Mouse (Mus musculus) neural tube, embryonic 11.5 days (tissue): ENCODE data around the gene Rgma. TPM values are rescaled to one million over a fixed set of nuclear protein-coding genes. Genes with fewer than 3 reads are reported as not detected.

Source experiments
- ATAC-seq: fragments of 200-750 bp; cut with Nextera tagmentation; 2 replicates; pipeline ENCODE4 v1.8.0; 2017; ENCODE audit warnings: moderate number of reproducible peaks, mild to moderate bottlenecking, moderate TSS enrichment, moderate library complexity; ENCODE audit not compliant: insufficient read depth, low FRiP score, low TSS enrichment
- DNase-seq: peaks from one replicate; pipeline ENCODE4 v3.0.0-alpha.2; 2015; ENCODE audit warnings: low spot score
- H3K27ac ChIP-seq: fragments of 300-500 bp; sonication (generic); 2 replicates; pipeline ENCODE4 v1.5.1; 2014; ENCODE audit warnings: low read depth, mild to moderate bottlenecking, low read length
- H3K27me3 ChIP-seq: fragments of 300-500 bp; sonication (generic); 2 replicates; pipeline ENCODE4 v1.6.1; 2014; ENCODE audit warnings: mild to moderate bottlenecking, low read length, mixed read lengths; ENCODE audit not compliant: control insufficient read depth, insufficient read depth
- H3K36me3 ChIP-seq: fragments of 300-500 bp; sonication (generic); 2 replicates; pipeline ENCODE4 v1.6.1; 2014; ENCODE audit warnings: mild to moderate bottlenecking, low read length, moderate library complexity, mixed read lengths; ENCODE audit not compliant: control insufficient read depth, insufficient read depth
- H3K4me1 ChIP-seq: fragments of 300-500 bp; sonication (generic); 2 replicates; pipeline ENCODE4 v1.6.1; 2014; ENCODE audit warnings: low read length, mixed read lengths; ENCODE audit not compliant: control insufficient read depth, insufficient read depth
- H3K4me2 ChIP-seq: fragments of 300-500 bp; sonication (generic); 2 replicates; pipeline ENCODE4 v1.6.1; 2014; ENCODE audit warnings: low read depth, mild to moderate bottlenecking, moderate library complexity
- H3K4me3 ChIP-seq: fragments of 300-500 bp; sonication (generic); 2 replicates; pipeline ENCODE4 v1.5.1; 2014; ENCODE audit warnings: low read depth, low read length
- H3K9ac ChIP-seq: fragments of 300-500 bp; sonication (generic); 2 replicates; pipeline ENCODE4 v1.6.1; 2014; ENCODE audit warnings: mild to moderate bottlenecking, low read length
- H3K9me3 ChIP-seq: fragments of 300-500 bp; sonication (generic); 2 replicates; pipeline ENCODE4 v1.6.1; 2016; ENCODE audit warnings: low read length; ENCODE audit not compliant: control insufficient read depth
- WGBS: fragments of 180-500 bp; shearing (Covaris S2); extraction: QIAGEN DNeasy Blood & Tissue Kit; methylation state at CpG from one replicate; pipeline ENCODE4 v1.1.7; 2014; 5-methylcytosine and 5-hydroxymethylcytosine counted together
- polyA plus RNA-seq: library from polyadenylated mRNA; unstranded; fragments of >200 nt; fragmentation: Nextera tagmentation; extraction: Ambion mirVana; gene quantifications from 2 replicates; pipeline ENCODE4 v1.2.1, GENCODE M21; 2014

Rgma gene
- polyA plus RNA-seq, 1 experiment from 2014 or later = 48.9 TPM

- peak; percentile 81 for DNase-seq
- Histone ChIP-seq H3K4me2 (peak overlapping the region; percentile 59), H3K27ac (peak overlapping the region; percentile 87), H3K4me1 (peaks cover 73% of the 10 kb centered on the region), H3K9ac (no peak overlapping the region), H3K9me3 (no peaks in the 10 kb centered on the region), H3K27me3 (no peaks in the 10 kb centered on the region), H3K4me3 (peak overlapping the region; percentile 22), H3K36me3 (peaks cover 2% of the 10 kb centered on the region)
- peak; percentile 85 for ATAC-seq
- WGBS = 7% methylated on average over 20 of the region's 20 CpGs
These were observed 25.0 kb downstream of the Rgma start for GRCm38 (mm10) chr7:73400051-73400916.

- Histone ChIP-seq H3K4me3 (no peak overlapping the region), H3K9me3 (no peaks in the 10 kb centered on the region), H3K4me2 (no peak overlapping the region), H3K9ac (no peak overlapping the region), H3K27ac (no peak overlapping the region), H3K36me3 (peaks cover 7% of the 10 kb centered on the region), H3K4me1 (peaks cover 59% of the 10 kb centered on the region), H3K27me3 (no peaks in the 10 kb centered on the region)
- WGBS = 33% methylated on average over 2 of the region's 2 CpGs
- ATAC-seq (no peak), DNase-seq (no peak)
These were observed 26.8 kb downstream of the Rgma start for GRCm38 (mm10) chr7:73402106-73402505.

- Histone ChIP-seq H3K9me3 (no peaks in the 10 kb centered on the region), H3K4me1 (peaks cover 53% of the 10 kb centered on the region), H3K4me2 (no peak overlapping the region), H3K4me3 (no peak overlapping the region), H3K36me3 (peaks cover 12% of the 10 kb centered on the region), H3K27ac (no peak overlapping the region), H3K9ac (no peak overlapping the region), H3K27me3 (no peaks in the 10 kb centered on the region)
- DNase-seq (peak; percentile 11), ATAC-seq (no peak)
- WGBS = 39% methylated on average over 1 of the region's 1 CpGs
These were observed 27.4 kb downstream of the Rgma start for GRCm38 (mm10) chr7:73402671-73403070.

GRCm38 (mm10) chr7:73403538-73403937 is 28.2 kb downstream of the Rgma start:
- Histone ChIP-seq H3K9me3 (no peaks in the 10 kb centered on the region), H3K4me1 (peaks cover 44% of the 10 kb centered on the region), H3K4me2 (no peak overlapping the region), H3K27me3 (no peaks in the 10 kb centered on the region), H3K9ac (no peak overlapping the region), H3K4me3 (no peak overlapping the region), H3K36me3 (peaks cover 15% of the 10 kb centered on the region), H3K27ac (no peak overlapping the region)
- WGBS = 32% methylated on average over 3 of the region's 3 CpGs
- ATAC-seq = no peak
- DNase-seq = peak; percentile 20

- Histone ChIP-seq H3K36me3 (peaks cover 22% of the 10 kb centered on the region), H3K4me1 (peaks cover 27% of the 10 kb centered on the region), H3K9me3 (no peaks in the 10 kb centered on the region), H3K4me2 (no peak overlapping the region), H3K9ac (no peak overlapping the region), H3K4me3 (no peak overlapping the region), H3K27me3 (no peaks in the 10 kb centered on the region), H3K27ac (no peak overlapping the region)
- WGBS = 98% methylated on average over 11 of the region's 11 CpGs
- ATAC-seq (no peak), DNase-seq (no peak)
These were observed 30.2 kb downstream of the Rgma start for GRCm38 (mm10) chr7:73405550-73405949.

- no peak overlapping the region for H3K4me2 ChIP-seq
- 0 out of 2 replicates have a peak overlapping the region, but pooled peaks have one; percentile 27 for H3K27ac ChIP-seq
- H3K9me3 ChIP-seq = no peaks in the 10 kb centered on the region
- no peak for ATAC-seq
- DNase-seq = no peak
- H3K27me3 ChIP-seq = no peaks in the 10 kb centered on the region
- no peaks in the 10 kb centered on the region; the same call in none of the 2 replicates for H3K4me1 ChIP-seq
- peaks cover 40% of the 10 kb centered on the region for H3K36me3 ChIP-seq
- 66% methylated on average over 7 of the region's 7 CpGs for WGBS
- H3K9ac ChIP-seq = no peak overlapping the region
- no peak overlapping the region for H3K4me3 ChIP-seq
These were observed 36.2 kb downstream of the Rgma start for GRCm38 (mm10) chr7:73411523-73411922.

- Histone ChIP-seq H3K27me3 (no peaks in the 10 kb centered on the region), H3K9ac (no peak overlapping the region), H3K4me3 (no peak overlapping the region), H3K9me3 (no peaks in the 10 kb centered on the region), H3K4me2 (no peak overlapping the region), H3K4me1 (no peaks in the 10 kb centered on the region; the same call in none of the 2 replicates), H3K36me3 (peaks cover 40% of the 10 kb centered on the region), H3K27ac (0 out of 2 replicates have a peak overlapping the region, but pooled peaks have one; percentile 27)
- WGBS = 89% methylated on average over 4 of the region's 4 CpGs
- no peak for DNase-seq
- no peak for ATAC-seq
These were observed 36.7 kb downstream of the Rgma start for GRCm38 (mm10) chr7:73411986-73412385.

- Histone ChIP-seq H3K4me3 (no peak overlapping the region), H3K4me2 (no peak overlapping the region), H3K36me3 (peaks cover 40% of the 10 kb centered on the region), H3K9me3 (no peaks in the 10 kb centered on the region), H3K9ac (no peak overlapping the region), H3K27ac (no peak overlapping the region), H3K27me3 (no peaks in the 10 kb centered on the region), H3K4me1 (no peaks in the 10 kb centered on the region; the same call in none of the 2 replicates)
- 83% methylated on average over 7 of the region's 7 CpGs for WGBS
- DNase-seq (peak; percentile 11), ATAC-seq (no peak)
These were observed 37.1 kb downstream of the Rgma start for GRCm38 (mm10) chr7:73412419-73412818.

- 85% methylated on average over 14 of the region's 14 CpGs for WGBS
- H3K36me3 ChIP-seq = peaks cover 49% of the 10 kb centered on the region
These were observed 38.9 kb downstream of the Rgma start for GRCm38 (mm10) chr7:73414192-73414591.

More at GRCm38 (mm10) chr7:73414192-73414591, 38.9 kb downstream of the Rgma start:
- H3K4me3 ChIP-seq = no peak overlapping the region
- H3K27ac ChIP-seq = no peak overlapping the region
- H3K9me3 ChIP-seq = no peaks in the 10 kb centered on the region
- no peaks in the 10 kb centered on the region for H3K27me3 ChIP-seq
- peak; percentile 13 for DNase-seq
- no peak for ATAC-seq
- no peak overlapping the region for H3K9ac ChIP-seq
- H3K4me2 ChIP-seq = no peak overlapping the region
- peaks cover 8% of the 10 kb centered on the region for H3K4me1 ChIP-seq
